Mouse (Mus musculus) lung, postnatal 25 days (tissue): ENCODE data around the gene C77080.

ENCODE experiments used
- DNase-seq: peaks from one replicate; pipeline ENCODE4 v3.0.0; 2022; ENCODE audit warnings: low spot score

The C77080 gene

DNA sequence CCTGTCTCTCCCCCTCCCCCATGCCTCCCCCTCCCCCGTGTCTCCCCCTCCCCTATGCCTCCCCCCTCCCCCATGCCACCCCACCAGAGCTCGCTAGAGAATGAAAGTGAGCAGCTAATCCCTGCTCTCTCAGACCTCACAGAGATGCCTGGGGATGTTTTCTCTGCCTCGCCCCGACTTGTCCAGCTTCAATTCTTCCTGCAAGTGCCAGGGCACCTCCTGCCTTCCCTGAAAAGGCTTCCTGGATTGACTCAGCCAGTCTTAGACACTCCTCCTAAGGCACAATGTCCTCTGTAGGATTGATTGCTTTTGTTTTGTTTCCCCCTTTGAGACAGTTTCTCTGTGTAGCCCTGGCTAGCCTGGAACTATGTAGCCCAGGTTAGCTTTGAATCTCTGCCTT, at the start of gene C77080:
C77080 (minus strand) TSS at position 209 of the 400 bp plus-strand sequence.
- no peak for DNase-seq

DNA sequence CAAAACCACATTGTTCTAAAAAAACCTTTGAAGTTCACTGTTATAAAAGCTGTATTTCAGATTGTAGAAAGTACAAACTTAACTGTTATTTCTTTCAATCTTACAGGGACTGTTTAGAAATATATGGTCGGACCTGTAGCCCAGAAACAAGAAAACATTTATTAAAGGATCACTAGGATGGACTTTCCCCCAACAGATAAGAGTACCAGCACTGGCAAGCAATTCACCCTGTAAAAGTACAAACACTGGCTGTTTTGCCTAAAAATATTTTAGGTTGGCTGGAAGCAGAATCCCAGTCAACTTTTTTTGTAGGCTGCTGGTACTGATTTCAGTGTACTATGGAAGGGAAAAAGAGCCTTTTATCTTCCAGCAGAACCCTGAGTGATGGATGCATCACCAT, 46.7 kb upstream of the C77080 start:
- no peak for DNase-seq

GRCm38 (mm10) chr4:129304306-129304705, 43.1 kb upstream of the C77080 start:
- no peak for DNase-seq

DNA sequence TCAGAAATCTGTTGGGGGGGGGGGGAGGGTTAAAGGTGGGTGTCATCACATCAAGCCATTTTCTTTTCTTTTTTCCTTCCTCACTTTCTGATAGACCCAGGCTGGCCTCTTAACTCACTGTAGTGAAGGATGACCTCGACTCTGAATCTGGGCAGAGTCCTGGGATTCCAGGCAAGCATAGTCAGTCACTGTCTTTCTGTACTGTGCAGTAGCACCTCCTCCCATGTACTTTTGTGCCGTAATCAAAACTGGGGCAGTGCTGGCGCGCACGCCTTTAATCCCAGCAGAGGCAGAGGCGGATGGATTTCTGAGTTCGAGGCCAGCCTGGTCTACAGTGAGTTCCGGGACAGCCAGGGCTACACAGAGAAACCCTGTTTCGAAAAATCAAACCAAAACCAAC, 42.6 kb upstream of the C77080 start:
- DNase-seq, result no peak

DNA sequence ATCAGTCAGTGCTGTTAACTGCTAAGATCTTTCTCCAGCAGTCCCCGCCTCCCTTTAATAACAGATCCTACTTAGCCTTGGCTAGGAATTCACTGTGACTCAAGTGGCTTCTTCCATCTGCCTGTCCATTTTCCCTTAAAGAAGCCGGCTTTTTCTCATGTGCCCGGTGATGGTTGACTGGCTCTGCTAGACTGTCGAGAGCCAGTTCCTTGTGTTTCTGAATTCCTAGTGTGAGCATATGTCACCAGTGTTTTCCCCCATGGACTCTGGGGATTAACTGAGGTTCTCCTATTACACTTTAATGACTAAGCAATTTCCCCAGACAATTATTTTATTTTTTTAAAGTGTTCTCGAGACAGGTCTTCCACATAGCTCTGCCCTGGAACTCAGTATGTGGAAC, 42.2 kb upstream of the C77080 start:
- DNase-seq, result no peak

DNA sequence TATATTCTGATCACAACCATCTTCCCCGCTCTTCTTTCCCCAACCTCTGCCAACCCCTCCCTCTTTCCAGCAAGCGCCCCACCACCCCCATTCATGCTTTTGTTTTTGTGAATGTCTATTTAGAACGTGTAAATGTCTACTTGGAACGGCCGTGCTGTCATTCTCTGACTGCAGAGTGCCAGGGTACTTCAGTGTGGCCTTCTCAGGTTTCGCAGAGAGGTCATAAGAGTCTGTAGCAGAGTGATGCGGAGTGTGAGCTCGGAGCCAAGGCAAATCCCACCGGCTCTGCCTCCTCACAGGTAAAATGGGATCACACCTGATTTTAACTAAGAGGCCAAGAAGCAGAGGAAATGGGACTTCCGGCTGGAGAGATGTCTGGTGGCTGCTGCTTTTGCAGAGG, 37.9 kb upstream of the C77080 start:
- DNase-seq, result no peak

- no peak for DNase-seq
Measured at GRCm38 (mm10) chr4:129297724-129298123, 36.5 kb upstream of the C77080 start.

GRCm38 (mm10) chr4:129296066-129296465, 34.9 kb upstream of the C77080 start:
- no peak for DNase-seq

DNA sequence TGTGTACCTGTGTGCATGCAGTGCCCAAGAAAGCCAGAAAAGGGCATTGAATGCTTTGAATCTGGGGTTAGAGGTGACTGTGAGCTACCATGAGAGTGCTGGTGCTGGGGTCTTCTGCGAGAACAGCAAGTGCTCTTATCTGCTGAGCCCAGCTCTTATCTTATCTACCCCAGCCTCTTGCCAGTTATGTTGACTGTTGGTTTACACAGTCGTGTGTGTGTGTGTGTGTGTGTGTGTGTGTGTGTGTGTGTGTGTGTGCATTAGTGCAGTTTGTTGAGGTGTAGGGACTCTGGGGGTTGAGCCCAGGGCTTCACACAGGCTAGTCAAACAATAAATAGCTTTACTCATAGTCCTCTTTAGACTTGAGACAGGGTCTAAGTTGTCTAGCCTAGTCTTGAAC, 34.0 kb upstream of the C77080 start:
- DNase-seq, result no peak

DNA sequence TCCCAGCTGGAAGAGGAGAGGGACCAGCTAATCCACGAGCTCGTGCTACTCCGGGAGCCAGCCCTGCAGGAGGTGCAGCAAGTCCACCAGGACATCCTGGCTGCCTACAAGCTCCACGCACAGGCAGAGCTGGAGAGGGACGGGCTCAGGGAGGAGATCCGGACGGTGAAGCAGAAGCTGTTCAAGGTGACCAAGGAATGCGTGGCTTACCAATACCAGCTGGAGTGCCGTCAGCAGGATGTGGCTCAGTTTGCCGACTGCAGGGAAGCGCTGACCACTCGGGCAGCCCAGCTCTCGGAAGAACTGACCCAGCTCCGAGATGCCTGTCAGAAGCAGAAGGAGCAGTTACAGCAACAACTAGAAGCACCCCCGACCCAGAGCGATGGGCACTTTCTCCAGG, 32.5 kb upstream of the C77080 start:
- no peak for DNase-seq

DNA sequence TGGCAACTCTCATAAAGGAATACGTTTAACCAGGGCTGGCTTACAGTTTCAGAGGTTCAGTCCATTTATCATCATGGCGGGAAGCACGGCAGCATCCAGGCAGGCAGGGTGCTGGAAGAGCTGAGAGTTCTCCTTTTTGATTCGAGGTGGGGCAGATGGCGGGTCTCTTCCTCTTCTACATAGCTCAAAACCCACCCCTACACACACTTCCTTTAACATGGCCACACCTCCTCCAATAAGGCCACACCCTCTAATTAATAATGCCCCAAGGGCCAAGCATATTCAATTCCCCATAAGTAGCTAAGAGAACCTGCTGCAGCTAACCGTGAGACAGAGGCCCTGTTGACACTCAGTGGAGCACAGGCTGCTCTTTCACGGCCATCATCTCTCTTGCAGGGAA, 31.6 kb upstream of the C77080 start:
- no peak for DNase-seq

DNA sequence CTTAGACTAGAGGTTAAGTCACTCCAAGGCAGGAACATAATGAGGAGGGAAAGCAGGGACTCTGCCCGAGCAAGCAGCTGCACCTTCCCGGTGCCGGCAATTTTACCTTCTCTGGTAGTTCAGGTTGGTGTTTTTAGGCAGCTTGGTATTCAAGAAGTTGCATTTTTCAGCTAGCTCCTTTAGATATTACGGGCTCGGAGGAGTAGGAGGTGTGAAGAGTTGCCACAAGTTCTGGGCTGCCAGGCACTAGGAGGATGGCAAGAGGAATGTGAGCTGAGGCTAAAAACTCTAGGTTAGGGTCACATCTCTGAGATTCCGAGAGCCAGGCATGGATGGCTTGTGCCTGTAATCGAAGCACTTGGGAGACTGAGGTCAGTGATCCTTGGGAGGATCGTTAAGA, 28.5 kb upstream of the C77080 start:
- no peak for DNase-seq

DNA sequence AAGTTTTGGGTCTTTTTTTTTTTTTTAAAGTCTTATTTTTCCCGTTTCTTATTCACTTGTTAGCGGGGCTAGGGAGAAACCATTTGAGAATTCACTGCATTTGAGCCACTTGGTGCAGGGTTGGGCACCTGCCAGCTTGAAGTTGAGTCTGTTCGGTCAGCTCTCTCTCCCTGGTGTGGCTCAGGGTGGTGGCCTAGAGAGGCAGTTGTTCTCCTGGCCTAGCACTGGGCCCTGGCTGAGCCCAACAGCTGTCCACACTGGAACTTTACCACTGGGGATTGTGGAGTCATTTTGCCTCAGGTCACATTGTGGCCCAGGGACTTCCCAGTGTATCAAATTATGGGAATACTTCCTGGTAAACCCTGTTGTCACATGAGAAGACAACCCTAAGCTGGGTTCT, 26.9 kb upstream of the C77080 start:
- DNase-seq, result no peak

GRCm38 (mm10) chr4:129287472-129287981, 26.3 kb upstream of the C77080 start, which contains the start of gene Sync:
Sync (plus strand) TSS chr4:129287617.
- DNase-seq, result no peak

- DNase-seq, result no peak
Measured at GRCm38 (mm10) chr4:129286683-129287471, 25.7 kb upstream of the C77080 start.

- DNase-seq, result no peak
Measured at GRCm38 (mm10) chr4:129286001-129286682, 24.9 kb upstream of the C77080 start.

- no peak for DNase-seq
Measured at GRCm38 (mm10) chr4:129284685-129285084, 23.5 kb upstream of the C77080 start.

DNA sequence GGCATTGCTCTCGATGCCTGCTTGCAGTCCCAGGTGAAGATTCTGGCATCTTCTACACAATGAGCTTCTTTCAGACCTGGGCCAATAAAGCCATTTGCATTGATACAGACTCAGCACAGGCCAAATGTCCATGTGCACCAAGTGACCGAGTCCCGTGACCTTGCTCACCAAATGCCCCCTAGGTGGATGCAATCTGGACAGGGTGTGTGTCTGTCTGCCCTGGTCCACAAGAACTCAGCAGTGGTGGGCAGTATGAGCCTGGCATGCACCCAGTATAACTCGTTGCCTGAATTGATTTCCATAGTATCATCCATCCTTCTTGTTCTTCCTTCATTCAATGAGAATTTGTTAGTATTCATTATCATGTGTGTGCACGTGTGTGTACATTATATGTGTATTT, 22.0 kb upstream of the C77080 start:
- no peak for DNase-seq

DNA sequence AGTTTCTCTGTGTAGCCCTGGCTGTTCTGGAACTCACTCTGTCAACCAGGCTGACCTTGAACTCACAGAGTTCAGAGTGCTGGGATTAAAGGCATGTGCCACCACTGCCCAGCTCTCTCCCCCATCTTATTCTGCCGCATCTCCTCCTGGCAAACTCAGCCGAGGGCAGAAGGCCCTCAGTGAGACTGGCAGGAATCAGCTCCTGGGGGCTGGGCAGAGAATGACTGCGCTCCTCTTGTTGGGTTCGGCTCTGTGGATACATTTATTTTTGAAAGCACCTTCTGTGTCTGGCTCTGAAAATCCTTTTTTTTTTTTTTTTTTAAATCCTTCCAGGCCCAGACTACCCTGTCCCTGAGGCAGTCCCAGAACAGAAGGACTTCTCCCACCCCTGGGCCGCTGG, 21.6 kb upstream of the C77080 start:
- DNase-seq, result no peak

- peak; percentile 96 for DNase-seq
Measured at GRCm38 (mm10) chr4:129276453-129276865, 15.3 kb upstream of the C77080 start.

- peak; percentile 69 for DNase-seq
Measured at GRCm38 (mm10) chr4:129272756-129273046, 11.5 kb upstream of the C77080 start.

- DNase-seq, result peak; percentile 88
Measured at GRCm38 (mm10) chr4:129271991-129272755, 11.0 kb upstream of the C77080 start.

DNA sequence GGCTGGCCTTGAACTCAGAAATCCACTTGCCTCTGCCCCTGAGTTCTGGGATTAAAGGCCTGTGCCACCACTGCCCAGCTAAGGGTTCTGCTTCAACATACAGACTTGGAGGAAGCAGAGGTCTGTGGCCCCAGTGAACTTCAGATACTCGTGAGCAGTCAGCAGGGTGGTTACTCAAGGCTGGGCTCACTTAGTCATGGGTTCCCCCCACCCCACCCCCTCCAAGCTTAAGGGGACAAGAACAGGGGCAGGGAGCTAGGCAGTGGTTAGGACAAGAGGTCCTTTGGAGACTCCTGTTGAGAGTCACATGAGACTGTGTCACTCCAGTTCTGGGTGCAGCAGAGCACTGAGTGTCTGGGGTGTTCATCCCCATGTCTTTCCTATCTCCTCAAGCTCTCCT, 7.5 kb upstream of the C77080 start:
- no peak for DNase-seq
